Mouse (Mus musculus) lung, adult 18-20 months (tissue): ENCODE measurements at regions not wholly inside any gene's neighbourhood (a gene's known extent, or its start where the extent isn't known, plus 50 kb on each side); places are given as distances from the start of the nearest gene placed in this dataset.

Source experiments
- DNase-seq, 2 experiments: peaks; one replicate each; pipeline ENCODE4 v3.0.0; 2022; ENCODE audit warnings: mixed read lengths in 2 of 2

- no peak for DNase-seq
These were observed 60.9 kb upstream of the Arglu1 start for GRCm38 (mm10) chr8:8751208-8751607.

- no peak for DNase-seq
These were observed 56.4 kb upstream of the Arglu1 start for GRCm38 (mm10) chr8:8746691-8747090.

GRCm38 (mm10) chr8:8745615-8746285 lies 55.4 kb upstream of the Arglu1 start:
- DNase-seq, result no peak
